Mouse (Mus musculus): ENCODE data around the gene Chst4.
"Not testable (repeated sequence)": the region's sequence is repeated elsewhere in the genome, so short reads cannot be mapped to it uniquely, and the experiment has no call there.

Gene Chst4

GRCm38 (mm10) chr8:110039659-110040058 is at the start of gene Chst4:
TSS of gene Chst4 (minus strand) at chr8:110039740.
- no peak for DNase-seq (ENCODE audit: low read depth, low spot score)

GRCm38 (mm10) chr8:110082416-110083105 is 43.0 kb upstream of the Chst4 start:
- DNase-seq (ENCODE audit: low read depth, low spot score) = no peak

DNA sequence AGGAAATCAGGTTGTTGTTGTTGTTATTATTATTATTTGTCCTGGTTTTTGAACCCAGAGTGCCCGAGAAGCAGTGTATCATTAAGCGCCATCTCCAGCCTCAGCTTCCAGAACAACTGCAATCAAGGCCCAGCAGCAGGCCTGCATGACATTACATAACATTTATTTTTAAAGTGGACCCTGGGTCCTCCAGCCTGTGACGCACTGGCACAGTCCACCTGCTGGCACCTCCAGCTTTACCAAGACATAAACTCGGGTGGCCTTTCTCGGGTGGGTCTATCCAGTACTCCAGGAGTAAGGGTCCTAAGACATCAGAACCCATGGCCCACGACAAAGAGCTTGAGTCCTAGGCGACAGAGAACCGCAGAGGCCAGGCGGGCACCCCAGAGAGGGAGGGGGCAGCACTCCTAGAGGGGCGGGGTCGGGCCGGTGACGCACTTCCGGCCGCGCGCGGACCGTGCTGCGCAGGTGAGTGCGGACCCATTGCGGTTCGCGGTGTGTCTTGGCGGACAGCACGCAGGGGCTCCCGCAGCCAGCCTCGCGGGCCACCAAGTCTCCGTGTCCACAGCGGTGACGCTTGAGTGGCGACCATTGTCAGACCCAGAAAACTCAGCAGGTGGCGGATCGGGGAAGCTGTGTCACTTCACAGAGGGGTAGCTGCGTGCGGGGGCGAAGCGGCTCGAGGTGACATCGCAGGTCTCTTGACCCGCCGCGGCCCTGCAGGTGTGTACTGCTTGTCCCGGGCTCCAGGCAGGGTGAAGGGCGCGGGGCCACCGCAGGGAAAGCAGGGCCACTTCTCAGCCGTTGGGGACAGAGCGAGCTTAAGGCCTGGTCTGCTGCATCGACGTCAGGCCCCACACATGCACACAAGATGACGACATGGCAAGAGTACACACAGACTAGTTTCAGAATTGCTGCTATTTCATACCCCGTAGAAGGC is 40.0 kb upstream of the Chst4 start, which contains the start of gene Zfp612:
Zfp612 (plus strand) TSS at position 465 of the 940 bp plus-strand sequence.
- peak; percentile 40 for DNase-seq (ENCODE audit: low read depth, low spot score)

GRCm38 (mm10) chr8:110074496-110074895 is 35.0 kb upstream of the Chst4 start:
- DNase-seq (ENCODE audit: low read depth, low spot score) = no peak

DNA sequence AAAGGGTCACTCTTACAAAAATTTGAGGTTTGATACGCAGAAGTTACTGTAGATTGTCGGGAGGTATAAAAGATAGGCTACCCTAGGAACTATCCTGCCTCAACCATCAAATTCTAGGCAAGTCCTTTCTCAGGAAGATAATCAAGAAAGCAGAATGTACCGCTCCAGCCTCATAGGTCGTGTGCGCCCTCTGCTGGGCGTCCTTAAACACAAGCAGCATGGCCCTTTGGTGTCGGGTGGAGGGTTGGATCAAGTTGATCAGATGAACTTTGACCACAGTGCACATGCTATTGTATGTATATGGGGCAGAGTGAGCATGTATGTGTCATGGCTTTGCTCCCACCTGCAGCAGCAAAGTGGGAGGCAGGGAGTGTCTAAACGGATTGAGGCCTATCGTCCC is 32.1 kb upstream of the Chst4 start:
- peak; percentile 39 for DNase-seq (ENCODE audit: low read depth, low spot score)

GRCm38 (mm10) chr8:110069706-110070105 is 30.2 kb upstream of the Chst4 start:
- DNase-seq (ENCODE audit: low read depth, low spot score) = no peak

DNA sequence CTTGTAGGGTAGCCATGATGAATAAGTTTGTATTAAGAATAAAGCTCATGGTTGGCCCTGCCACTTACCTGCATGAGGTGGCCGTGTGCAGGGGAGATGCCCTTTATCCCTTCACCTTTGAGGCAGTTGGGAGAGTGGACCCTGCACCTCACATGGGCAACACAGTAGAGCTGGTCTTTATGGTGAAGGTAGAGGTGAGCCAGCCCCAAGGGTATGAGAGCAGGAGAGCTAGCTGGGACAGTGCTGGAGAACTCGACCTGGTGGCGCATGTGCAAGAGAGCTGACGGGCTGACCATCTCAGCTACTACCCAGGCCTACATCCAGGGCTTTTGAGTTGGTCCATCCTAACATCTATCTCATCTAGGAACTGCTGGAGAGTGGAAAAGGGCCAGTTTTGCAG is 26.1 kb upstream of the Chst4 start:
- DNase-seq (ENCODE audit: low read depth, low spot score) = no peak

DNA sequence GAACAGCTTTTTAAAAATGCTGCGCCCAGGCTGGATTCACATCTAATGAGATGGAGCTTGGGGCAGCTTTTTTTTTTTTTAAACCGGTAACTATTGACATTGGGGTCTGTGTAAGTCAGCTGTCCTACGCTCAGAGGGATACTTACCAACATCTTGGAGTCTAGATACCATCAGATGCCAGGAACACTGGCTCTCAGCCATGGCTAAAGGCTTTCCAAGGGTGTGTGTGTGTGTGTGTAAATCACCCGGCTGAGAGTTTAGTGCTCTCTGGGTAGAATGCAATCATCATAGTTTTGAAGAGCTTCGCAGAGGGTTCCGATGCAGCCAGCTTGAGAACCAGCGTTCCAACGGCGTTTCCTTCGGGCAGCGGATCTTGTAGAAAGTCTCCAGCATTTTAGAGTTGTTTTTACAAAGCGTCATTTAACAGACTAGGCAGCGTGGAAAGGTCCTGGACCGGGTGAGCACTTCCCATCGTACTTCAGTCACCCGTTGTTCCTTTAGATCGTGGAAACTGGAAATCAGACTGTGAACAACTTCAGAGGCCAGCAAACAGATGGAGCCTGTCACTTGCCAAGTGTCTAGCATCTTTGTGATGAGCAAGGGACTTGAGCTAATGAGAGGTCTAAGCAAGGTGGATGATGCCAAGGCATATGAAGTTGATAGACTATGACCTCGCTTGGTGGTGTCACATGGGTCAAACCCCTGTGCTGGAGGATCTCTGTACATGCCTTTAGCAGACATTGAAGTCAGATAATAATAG is 25.2 kb upstream of the Chst4 start:
- DNase-seq (ENCODE audit: low read depth, low spot score) = no peak

DNA sequence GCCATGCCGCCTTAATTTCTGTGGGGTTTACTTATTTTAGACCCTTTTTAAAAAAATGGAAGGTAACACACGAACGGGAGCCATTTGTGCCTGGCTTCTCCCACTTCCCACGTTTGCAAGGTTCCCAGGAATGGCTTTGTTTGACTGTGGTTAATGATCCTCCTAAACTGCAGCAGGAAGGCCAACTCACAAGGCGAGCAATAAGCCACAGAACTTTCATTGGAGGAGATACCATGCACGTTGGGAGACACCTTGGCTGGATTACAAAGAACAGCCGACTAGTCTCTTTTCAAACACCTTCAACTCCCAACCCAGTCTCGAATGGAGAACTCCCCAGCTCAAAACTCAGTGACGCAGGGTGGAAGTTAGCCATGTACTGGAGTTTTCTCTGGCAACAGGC is 24.6 kb upstream of the Chst4 start:
- DNase-seq (ENCODE audit: low read depth, low spot score) = no peak

DNA sequence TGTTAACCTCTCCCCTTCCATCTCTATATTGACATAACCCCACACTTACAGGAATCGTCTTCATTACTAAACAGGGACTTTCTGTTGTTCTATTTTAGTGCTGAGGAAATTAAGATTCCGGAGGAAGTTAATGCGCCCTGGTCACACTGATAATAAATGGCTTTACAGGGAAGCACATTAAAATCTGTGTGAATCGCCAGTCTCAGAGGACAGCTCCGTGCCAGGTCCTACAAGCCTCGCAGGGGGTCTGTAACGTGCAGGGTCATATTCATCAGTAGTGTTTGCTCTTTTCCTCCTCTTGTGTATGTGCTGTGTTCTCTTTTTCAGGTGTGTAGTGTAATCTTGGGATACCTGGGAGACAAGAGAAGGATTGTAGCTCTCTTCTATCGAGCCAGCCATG is 18.7 kb upstream of the Chst4 start:
- DNase-seq (ENCODE audit: low read depth, low spot score) = no peak

DNA sequence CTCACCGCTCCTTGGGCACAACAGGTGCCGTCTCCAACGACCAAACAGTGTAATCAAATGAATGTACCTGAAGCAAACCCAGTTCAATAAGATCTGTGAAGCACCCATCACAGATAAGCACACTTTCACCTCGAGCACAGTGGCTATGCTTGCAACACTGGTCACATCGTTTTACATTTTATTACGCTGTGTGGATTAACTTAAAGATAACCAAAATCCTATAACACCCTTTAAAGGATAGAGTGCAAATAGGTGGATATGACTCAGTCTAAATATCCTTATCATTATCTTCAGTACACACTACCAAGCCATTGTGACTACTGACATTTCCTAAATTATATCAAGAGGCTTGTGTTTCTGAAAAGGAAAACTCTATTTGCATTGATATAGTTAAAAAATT is 11.7 kb upstream of the Chst4 start:
- DNase-seq (ENCODE audit: low read depth, low spot score) = no peak

DNA sequence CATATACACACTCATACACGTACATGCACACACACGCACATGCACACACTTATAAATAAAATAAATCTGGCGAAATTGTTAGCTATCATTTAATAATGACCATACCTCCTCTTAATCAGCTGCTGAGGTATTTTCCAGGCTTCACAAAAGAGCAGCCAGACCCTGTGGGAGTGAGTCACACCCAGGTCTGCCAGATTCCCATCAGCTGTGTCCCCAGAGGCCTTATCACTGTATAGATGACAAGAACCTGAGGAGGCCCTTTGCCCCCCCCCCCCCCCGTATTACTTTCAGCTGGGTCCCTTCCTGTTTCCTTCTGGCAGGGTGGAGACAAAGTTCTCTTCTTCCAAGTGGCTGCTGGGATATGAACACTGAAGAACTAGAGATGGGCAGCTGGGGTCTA is 969 bp upstream of the Chst4 start:
- DNase-seq (ENCODE audit: low read depth, low spot score) = no peak

DNA sequence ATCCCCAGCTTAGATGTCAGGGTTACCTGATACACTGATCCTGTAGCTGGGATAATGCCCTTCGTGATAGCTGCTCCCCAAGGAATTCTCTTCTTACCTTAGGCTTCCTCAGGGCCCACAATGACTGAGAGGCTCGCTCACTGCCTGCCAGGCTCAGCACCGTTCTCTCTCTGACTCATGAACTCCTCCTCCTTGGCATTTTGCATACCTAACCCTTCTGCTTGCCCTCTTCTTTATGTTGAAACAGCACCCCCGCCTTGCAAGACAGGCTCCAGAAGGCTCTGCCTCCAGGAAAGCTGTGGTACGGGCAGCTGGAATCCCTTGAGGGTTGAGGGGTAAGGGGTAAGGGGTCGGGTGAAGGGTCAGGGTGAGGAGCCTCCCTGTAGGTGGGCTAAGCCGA is 324 bp downstream of the Chst4 start:
- no peak for DNase-seq (ENCODE audit: low read depth, low spot score)

DNA sequence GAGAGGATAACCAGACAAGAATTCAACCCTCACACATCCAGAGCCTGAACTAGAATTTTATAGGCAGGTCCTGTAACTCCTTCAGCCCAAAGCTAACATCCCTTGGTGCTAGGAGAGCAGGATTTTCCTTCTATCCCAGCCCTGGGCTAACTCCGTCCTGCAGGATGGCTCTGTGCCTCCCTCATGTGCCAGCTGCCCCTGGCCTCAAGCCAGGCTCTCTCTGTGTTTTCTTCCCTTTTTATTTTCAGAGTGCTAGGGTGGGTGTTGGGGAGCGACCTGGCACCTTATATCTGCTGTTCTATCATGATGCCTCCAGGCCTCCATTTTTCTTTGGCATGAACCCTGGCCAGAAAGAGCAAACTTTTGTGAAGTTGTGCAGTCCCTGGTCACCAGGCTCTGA is 3.4 kb downstream of the Chst4 start:
- DNase-seq (ENCODE audit: low read depth, low spot score) = no peak

DNA sequence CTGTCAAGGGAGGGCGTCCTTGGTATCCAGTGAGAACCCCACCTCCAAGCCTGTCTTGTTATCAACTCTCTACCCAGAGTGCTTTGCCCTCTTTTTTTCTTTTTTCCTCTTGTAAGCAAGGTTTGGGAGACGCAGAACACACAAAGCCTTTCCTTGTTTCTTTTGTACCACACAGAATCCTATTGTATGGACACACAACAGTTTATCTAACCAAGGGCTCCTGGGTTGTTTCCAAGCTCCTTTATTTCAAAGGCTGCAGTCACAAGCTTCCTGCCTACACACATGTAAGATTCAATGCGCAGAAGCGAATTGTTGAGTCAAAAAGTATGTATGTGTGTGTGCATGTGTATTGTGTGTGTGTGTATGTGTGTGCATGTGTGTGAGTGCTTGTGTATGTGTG is 5.2 kb downstream of the Chst4 start:
- DNase-seq (ENCODE audit: low read depth, low spot score) = no peak

DNA sequence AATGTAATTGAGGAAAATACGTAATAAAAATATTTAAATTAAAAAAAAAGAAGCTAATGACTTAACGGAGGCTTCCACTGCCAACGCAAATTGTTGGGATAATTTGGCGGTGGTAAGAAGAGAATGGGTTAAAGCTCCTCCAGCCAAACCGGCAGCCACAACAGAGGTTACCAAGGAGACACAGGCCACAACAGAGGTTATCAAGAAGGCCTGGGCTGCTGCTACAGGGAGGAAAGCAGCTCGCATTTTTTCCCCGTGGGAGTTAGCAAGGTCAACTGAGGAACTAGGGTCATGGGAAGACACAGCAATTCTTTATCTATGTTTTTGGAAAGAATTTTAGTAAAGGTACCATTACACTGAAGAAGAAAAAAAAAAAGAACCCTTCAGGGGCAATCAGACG is 5.8 kb downstream of the Chst4 start:
- not testable (repeated sequence) for DNase-seq (ENCODE audit: low read depth, low spot score)

- DNase-seq (ENCODE audit: low read depth, low spot score) = no peak
These were observed 16.7 kb downstream of the Chst4 start for GRCm38 (mm10) chr8:110022768-110023344.

GRCm38 (mm10) chr8:110022081-110022480 is 17.5 kb downstream of the Chst4 start:
- DNase-seq (ENCODE audit: low read depth, low spot score) = no peak

- DNase-seq (ENCODE audit: low read depth, low spot score) = no peak
These were observed 28.7 kb downstream of the Chst4 start for GRCm38 (mm10) chr8:110010868-110011267.

- DNase-seq (ENCODE audit: low read depth, low spot score) = no peak
These were observed 30.5 kb downstream of the Chst4 start for GRCm38 (mm10) chr8:110008995-110009446.

- no peak for DNase-seq (ENCODE audit: low read depth, low spot score)
These were observed 31.1 kb downstream of the Chst4 start for GRCm38 (mm10) chr8:110008228-110008994.
